Mouse (Mus musculus): Measurements from ENCODE around the gene Ptn.
"Not testable (repeated sequence)": the region's sequence is repeated elsewhere in the genome, so short reads cannot be mapped to it uniquely, and the experiment has no call there.

Gene Ptn

GRCm38 (mm10) chr6:36755001-36755885, 54.8 kb downstream of the Ptn start:
- CTCF ChIA-PET: no interaction called here

GRCm38 (mm10) chr6:36752887-36753286, 57.1 kb downstream of the Ptn start:
- CTCF ChIA-PET: no interaction called here

GRCm38 (mm10) chr6:36739811-36740210, 70.2 kb downstream of the Ptn start:
- CTCF ChIA-PET: no interaction called here

- CTCF ChIA-PET: no interaction called here
Observed at GRCm38 (mm10) chr6:36736763-36737162, 73.3 kb downstream of the Ptn start.

- CTCF ChIA-PET: not testable (repeated sequence)
Observed at GRCm38 (mm10) chr6:36735622-36736021, 74.4 kb downstream of the Ptn start.

GRCm38 (mm10) chr6:36729811-36730210, 80.2 kb downstream of the Ptn start:
- CTCF ChIA-PET: not testable (repeated sequence)

- CTCF ChIA-PET: no interaction called here
Observed at GRCm38 (mm10) chr6:36728079-36728478, 81.9 kb downstream of the Ptn start.

- CTCF ChIA-PET: no interaction called here
Observed at GRCm38 (mm10) chr6:36725509-36726160, 84.4 kb downstream of the Ptn start.

- CTCF ChIA-PET: no interaction called here
Observed at GRCm38 (mm10) chr6:36722769-36723549, 87.1 kb downstream of the Ptn start.

GRCm38 (mm10) chr6:36713329-36713728, 96.7 kb downstream of the Ptn start:
- CTCF ChIA-PET: no interaction called here

- CTCF ChIA-PET: no interaction called here
Observed at GRCm38 (mm10) chr6:36695481-36695880, 114.5 kb downstream of the Ptn start.

GRCm38 (mm10) chr6:36691497-36691896, 118.5 kb downstream of the Ptn start:
- CTCF ChIA-PET: no interaction called here

GRCm38 (mm10) chr6:36690941-36691340, 119.1 kb downstream of the Ptn start:
- CTCF ChIA-PET: no interaction called here

- CTCF ChIA-PET: no interaction called here
Observed at GRCm38 (mm10) chr6:36676710-36677691, 133.0 kb downstream of the Ptn start.

GRCm38 (mm10) chr6:36672399-36673221, 137.4 kb downstream of the Ptn start:
- CTCF ChIA-PET: no interaction called here

GRCm38 (mm10) chr6:36671274-36671673, 138.7 kb downstream of the Ptn start:
- CTCF ChIA-PET: no interaction called here
